Mouse (Mus musculus): ENCODE data around the gene Spryd3.
"Not testable (repeated sequence)": the region's sequence is repeated elsewhere in the genome, so short reads cannot be mapped to it uniquely, and the experiment has no call there.

The Spryd3 gene

GRCm38 (mm10) chr15:102136129-102136758 lies at the start of gene Spryd3:
TSS of gene Spryd3 (minus strand) at chr15:102136234.
- DNase-seq (ENCODE audit: inconsistent ontology term) = peak; percentile 99

GRCm38 (mm10) chr15:102183076-102183475 lies 47.0 kb upstream of the Spryd3 start:
- DNase-seq (ENCODE audit: inconsistent ontology term) = no peak

- no peak for DNase-seq (ENCODE audit: inconsistent ontology term)
Observed at GRCm38 (mm10) chr15:102179924-102180323, 43.9 kb upstream of the Spryd3 start.

GRCm38 (mm10) chr15:102179106-102179505 lies 43.1 kb upstream of the Spryd3 start:
- DNase-seq (ENCODE audit: inconsistent ontology term) = no peak

- DNase-seq (ENCODE audit: inconsistent ontology term) = peak; percentile 26
Observed at GRCm38 (mm10) chr15:102178279-102178678, 42.2 kb upstream of the Spryd3 start.

GRCm38 (mm10) chr15:102177417-102177816 lies 41.4 kb upstream of the Spryd3 start:
- DNase-seq (ENCODE audit: inconsistent ontology term) = no peak

- DNase-seq (ENCODE audit: inconsistent ontology term) = no peak
Observed at GRCm38 (mm10) chr15:102176571-102177316, 40.7 kb upstream of the Spryd3 start.

- DNase-seq (ENCODE audit: inconsistent ontology term) = no peak
Observed at GRCm38 (mm10) chr15:102175736-102176319, 39.8 kb upstream of the Spryd3 start.

GRCm38 (mm10) chr15:102173581-102173980 lies 37.5 kb upstream of the Spryd3 start:
- DNase-seq (ENCODE audit: inconsistent ontology term) = no peak

GRCm38 (mm10) chr15:102169064-102169463 lies 33.0 kb upstream of the Spryd3 start:
- DNase-seq (ENCODE audit: inconsistent ontology term) = no peak

GRCm38 (mm10) chr15:102167620-102168021 lies 31.6 kb upstream of the Spryd3 start:
- peak; percentile 72 for DNase-seq (ENCODE audit: inconsistent ontology term)

- no peak for DNase-seq (ENCODE audit: inconsistent ontology term)
Observed at GRCm38 (mm10) chr15:102165468-102166100, 29.6 kb upstream of the Spryd3 start.

GRCm38 (mm10) chr15:102163900-102164693 lies 28.1 kb upstream of the Spryd3 start:
- DNase-seq (ENCODE audit: inconsistent ontology term) = no peak

- DNase-seq (ENCODE audit: inconsistent ontology term) = no peak
Observed at GRCm38 (mm10) chr15:102160415-102161060, 24.5 kb upstream of the Spryd3 start.

- DNase-seq (ENCODE audit: inconsistent ontology term) = no peak
Observed at GRCm38 (mm10) chr15:102156836-102157235, 20.8 kb upstream of the Spryd3 start.

- DNase-seq (ENCODE audit: inconsistent ontology term) = not testable (repeated sequence)
Observed at GRCm38 (mm10) chr15:102155006-102155405, 19.0 kb upstream of the Spryd3 start.

- DNase-seq (ENCODE audit: inconsistent ontology term) = no peak
Observed at GRCm38 (mm10) chr15:102152646-102153045, 16.6 kb upstream of the Spryd3 start.

- no peak for DNase-seq (ENCODE audit: inconsistent ontology term)
Observed at GRCm38 (mm10) chr15:102150301-102151135, 14.5 kb upstream of the Spryd3 start, which contains the start of gene Soat2. TSS of gene Soat2 (plus strand) at chr15:102150526.

- no peak for DNase-seq (ENCODE audit: inconsistent ontology term)
Observed at GRCm38 (mm10) chr15:102149561-102149960, 13.5 kb upstream of the Spryd3 start.

Data from Muller cell, postnatal 12 days (primary cell).